Mouse (Mus musculus): ENCODE results near the gene Atg10. TPM values are rescaled to one million over a fixed set of nuclear protein-coding genes. Genes with fewer than 3 reads are reported as not detected.
"Not testable (repeated sequence)": the region's sequence is repeated elsewhere in the genome, so short reads cannot be mapped to it uniquely, and the experiment has no call there.

The Atg10 gene
- polyA plus RNA-seq (2012; rRNA removed): 9.5 and 12.2 TPM in 2 replicates

DNA sequence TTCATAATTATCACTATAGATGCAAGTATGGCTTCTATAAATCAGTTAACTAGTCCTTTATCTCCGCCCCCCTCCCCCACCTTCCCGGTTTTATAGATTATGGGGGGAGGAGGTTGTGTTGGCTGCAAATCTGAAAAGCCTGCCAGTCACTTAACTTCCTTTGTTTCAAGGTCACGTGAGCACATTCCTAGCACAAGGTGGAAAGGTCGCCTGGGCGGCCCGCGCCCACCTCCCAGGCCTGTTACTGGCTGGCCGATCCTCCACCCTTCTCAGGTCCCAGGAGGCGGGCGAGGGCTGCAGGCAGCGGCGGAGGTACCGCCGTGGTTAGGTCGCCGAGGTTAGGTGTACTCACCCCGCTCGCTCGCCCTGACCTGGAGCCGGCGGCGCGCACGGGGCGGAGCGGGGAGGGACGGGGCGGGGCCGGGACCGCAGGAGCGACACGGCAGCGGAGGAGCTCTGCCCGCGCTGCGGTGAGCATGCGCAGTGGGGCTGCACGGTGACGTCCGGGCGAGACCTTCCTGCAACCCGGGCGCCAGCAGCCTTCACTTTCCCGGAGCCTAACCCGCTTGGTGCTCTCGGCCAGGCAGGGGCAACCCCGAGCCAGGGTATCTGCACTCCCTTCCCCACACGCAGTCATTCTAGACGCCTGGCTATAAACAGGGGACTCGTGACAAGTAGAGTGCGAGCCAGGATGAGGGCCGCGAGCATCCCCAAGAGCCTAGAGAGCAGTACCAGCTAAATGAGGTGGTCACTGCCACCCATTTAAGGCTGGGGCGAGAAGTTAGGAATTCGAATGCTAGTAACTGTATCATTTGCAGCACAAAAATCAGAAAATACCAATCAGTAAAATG lies at the start of gene Atg10:
Atg10 (minus strand) TSS at position 382 of the 851 bp plus-strand sequence.
- DNase-seq (ENCODE audit: low spot score): peak; percentile 91

DNA sequence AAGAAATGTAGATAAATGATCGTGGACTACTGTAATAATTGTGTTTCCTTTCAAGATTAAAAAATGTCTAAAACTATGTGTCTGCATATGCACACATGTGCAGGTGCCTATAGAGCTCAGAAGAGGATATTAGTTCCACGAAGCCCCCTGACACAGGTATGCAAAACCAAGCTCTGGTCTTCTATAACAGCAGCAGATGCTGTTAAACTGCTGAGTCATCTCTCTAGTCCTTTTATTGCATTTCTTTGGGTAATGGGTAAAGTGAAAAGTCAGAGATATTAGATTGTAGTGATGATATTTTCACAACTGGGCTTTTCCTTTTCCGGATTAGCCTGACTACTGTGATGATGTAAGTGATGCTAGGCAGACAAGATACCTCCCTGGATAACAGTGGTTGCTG lies 28.6 kb upstream of the Atg10 start:
- DNase-seq (ENCODE audit: low spot score): no peak

GRCm38 (mm10) chr13:91251636-91252035 lies 27.9 kb upstream of the Atg10 start:
- no peak for DNase-seq (ENCODE audit: low spot score)

- DNase-seq (ENCODE audit: low spot score): not testable (repeated sequence)
These were observed 26.3 kb upstream of the Atg10 start for GRCm38 (mm10) chr13:91250050-91250449.

- DNase-seq (ENCODE audit: low spot score): no peak
These were observed 22.7 kb upstream of the Atg10 start for GRCm38 (mm10) chr13:91246472-91246871.

- DNase-seq (ENCODE audit: low spot score): no peak
These were observed 14.2 kb upstream of the Atg10 start for GRCm38 (mm10) chr13:91237976-91238375.

GRCm38 (mm10) chr13:91236884-91237283 lies 13.1 kb upstream of the Atg10 start:
- DNase-seq (ENCODE audit: low spot score): no peak

GRCm38 (mm10) chr13:91224438-91224814 lies 658 bp upstream of the Atg10 start:
- DNase-seq (ENCODE audit: low spot score): no peak

DNA sequence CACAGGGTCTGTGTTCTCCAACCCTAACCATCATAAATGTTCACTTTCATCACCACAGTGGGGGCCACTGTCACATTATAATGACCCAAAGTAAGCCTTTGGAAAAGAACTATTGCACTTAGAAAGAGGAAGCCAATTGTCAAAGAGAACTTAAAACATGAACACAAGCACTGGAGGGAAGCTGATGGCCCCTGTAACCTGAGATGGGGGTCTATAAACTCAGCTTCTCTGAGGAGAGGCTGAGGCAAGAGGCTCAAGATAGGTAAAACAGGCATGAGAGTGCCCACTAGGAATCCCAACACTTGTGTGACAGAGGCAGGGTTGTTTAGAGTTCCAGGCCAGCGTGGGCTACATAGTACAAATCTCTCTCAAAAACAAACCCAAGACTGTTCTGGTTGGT lies 705 bp downstream of the Atg10 start:
- DNase-seq (ENCODE audit: low spot score): no peak

- DNase-seq (ENCODE audit: low spot score): no peak
These were observed 2.1 kb downstream of the Atg10 start for GRCm38 (mm10) chr13:91221696-91222095.

- no peak for DNase-seq (ENCODE audit: low spot score)
These were observed 6.1 kb downstream of the Atg10 start for GRCm38 (mm10) chr13:91217691-91218090.

- DNase-seq (ENCODE audit: low spot score): no peak
These were observed 7.0 kb downstream of the Atg10 start for GRCm38 (mm10) chr13:91216656-91217205.

- DNase-seq (ENCODE audit: low spot score): no peak
These were observed 10.8 kb downstream of the Atg10 start for GRCm38 (mm10) chr13:91212958-91213357.

DNA sequence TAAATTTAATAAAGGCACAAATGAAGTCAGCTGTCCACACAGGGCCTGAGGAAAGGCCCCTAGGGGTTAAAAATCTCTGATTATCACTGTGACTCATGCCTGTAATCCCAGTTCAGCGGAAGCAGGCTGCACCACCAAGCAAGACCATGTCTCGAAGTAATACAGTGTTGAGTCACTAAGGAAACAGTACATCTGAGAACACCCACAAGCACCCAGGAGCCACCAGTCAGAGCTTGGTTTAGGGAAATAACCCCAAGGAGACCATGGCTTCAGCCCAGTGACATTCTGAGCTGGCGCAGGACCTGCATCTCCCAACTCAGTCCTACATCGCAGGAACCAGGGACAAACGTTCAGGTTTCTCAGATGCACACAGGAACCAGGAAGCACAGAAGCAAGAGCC lies 17.5 kb downstream of the Atg10 start:
- DNase-seq (ENCODE audit: low spot score): peak; percentile 36

DNA sequence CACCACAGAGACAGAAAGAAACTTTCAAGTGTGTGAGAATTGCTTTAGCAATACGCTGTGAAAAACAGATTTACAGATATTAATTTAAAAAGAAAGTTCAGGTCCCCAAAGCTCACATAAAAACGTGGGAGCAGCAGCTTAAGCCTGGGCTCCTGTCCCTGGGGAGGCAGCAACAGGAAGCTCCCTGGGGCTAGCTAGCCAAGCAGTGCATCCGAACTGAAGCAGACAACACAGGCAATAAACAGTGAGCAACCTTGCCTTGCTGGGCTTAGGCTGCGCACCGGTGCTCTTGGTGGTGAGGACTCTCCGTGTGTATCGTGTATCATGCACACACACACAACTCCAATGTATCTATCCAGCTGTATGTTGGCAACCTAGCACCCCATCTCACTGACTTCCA lies 21.2 kb downstream of the Atg10 start:
- no peak for DNase-seq (ENCODE audit: low spot score)

GRCm38 (mm10) chr13:91187378-91188234 lies 36.2 kb downstream of the Atg10 start:
- no peak for DNase-seq (ENCODE audit: low spot score)

GRCm38 (mm10) chr13:91185248-91185867 lies 38.4 kb downstream of the Atg10 start:
- DNase-seq (ENCODE audit: low spot score): no peak

DNA sequence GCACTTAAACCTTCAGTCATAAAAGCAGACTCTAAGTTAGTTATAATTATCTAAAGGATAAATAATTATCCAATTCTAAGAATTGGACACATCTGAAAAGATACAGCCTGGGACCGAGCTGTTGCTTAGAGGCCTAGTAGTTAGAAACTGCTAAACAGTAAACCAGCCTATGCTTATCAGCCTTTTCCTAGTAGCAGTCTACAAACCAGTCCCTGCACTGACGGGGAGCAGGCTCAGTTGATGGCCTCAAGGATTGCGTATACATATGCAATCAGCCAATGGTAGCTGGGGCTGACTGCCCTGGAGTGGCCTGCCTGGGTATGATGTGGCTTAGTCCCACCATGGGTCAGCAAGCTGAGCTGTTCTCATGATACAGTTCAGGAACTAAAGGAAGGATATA lies 39.5 kb downstream of the Atg10 start:
- no peak for DNase-seq (ENCODE audit: low spot score)

GRCm38 (mm10) chr13:91180364-91180763 lies 43.4 kb downstream of the Atg10 start:
- DNase-seq (ENCODE audit: low spot score): no peak

DNA sequence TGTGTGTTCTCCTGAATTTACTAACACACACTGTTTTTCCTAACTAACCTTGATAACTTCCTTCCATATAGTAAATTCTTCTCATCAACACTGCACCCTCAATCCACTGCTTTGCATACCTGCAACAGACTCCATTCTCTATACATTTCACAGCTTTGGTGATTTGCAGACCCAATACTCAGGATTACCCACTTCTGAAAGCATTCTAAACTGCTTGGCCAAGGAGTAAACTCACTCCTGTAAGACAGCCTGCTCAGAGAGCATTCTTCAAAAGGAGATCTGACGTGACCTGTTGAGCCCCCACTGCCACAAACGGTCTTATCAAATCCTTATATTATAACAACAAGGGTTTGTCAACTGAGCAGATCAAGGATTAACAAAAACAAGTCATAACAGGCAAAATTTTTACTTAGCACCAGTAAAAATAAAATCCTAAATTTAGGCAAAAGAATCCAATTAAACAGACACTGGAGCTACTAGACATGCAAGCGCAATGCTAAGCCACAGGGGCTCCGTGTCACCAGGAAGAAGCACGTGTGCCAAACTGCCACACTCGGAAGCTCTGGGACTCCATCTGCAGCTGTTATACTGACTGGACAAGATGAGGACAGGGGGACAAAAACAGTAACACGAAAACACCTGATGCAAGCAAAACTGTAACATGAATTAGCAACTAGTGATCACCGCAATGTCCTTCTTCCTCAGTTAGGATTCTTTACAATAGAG lies 44.4 kb downstream of the Atg10 start:
- DNase-seq (ENCODE audit: low spot score): no peak

DNA sequence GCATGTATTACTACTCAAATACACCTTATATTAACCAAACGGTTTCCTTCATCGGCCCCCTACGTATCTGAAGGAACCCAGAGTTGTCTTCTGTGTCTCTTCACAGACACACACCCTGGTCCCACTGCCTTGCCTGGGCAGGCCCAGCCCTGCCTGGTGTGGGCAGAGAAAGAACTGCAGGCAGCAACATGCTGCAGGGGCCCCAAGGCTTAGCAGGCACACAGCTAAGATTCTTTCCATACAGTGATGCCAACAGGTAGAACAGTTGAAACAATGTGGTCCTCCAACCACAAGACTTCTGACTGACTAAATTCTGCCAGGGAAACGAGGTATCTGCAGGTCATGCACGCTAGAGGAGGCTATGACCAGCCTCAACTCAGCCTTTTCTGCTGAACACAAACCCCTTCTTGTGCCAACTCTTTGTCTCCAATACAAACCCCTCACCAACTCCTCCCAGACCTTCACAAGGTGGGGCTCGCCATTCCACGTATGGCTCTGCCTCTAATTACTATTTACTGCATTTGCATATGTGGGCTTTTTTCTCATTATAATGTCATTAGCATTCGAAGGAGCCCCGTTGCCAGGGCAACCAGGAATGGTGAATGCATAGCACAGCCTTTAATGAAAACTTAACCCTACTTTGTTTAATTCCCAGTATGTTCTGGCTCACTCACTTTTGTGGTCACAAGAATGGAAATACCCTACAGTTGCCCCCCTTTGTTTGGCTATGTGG lies 45.2 kb downstream of the Atg10 start:
- DNase-seq (ENCODE audit: low spot score): no peak

Data from urinary bladder, adult 2 months (tissue).